Mouse (Mus musculus): Measurements from ENCODE around the gene Dnah7a.

- TF ChIP-seq POLR2A (IDR thresholded peaks at IDR 0.05; ENCODE audit: borderline replicate concordance, extremely low read depth, insufficient read depth, insufficient read length, poor library complexity, severe bottlenecking) (no peak), CTCF (IDR thresholded peaks at IDR 0.05; ENCODE audit: borderline replicate concordance, extremely low read depth, insufficient read depth, insufficient read length) (no peak)
These were observed 35.3 kb upstream of the Dnah7a start for GRCm38 (mm10) chr1:53741742-53742458.
